Mouse (Mus musculus): ENCODE data around the gene Cox20. TPM values are rescaled to one million over a fixed set of nuclear protein-coding genes. Genes with fewer than 3 reads are reported as not detected.
A peak's percentile ranks its signal among the peaks of the same experiment; 100 is the strongest.

The Cox20 gene
- polyA plus RNA-seq, 1 experiment, result 62.8 TPM

- H3K27ac ChIP-seq (ENCODE audit: insufficient read depth, low read length), result no peak overlapping the region
- no peak overlapping the region for H3K4me3 ChIP-seq (ENCODE audit: insufficient read depth, low read length)
- TF ChIP-seq POLR2A (IDR thresholded peaks at IDR 0.05; ENCODE audit: extremely low read depth, insufficient read depth, low read length) (no peak), CTCF (IDR thresholded peaks at IDR 0.05; ENCODE audit: extremely low read depth, insufficient read depth, low read length) (no peak)
- peaks cover 1% of the 10 kb centered on the region; the same call in 1 of the 2 replicates for H3K4me1 ChIP-seq (ENCODE audit: control insufficient read depth, insufficient read depth, low read length)
Observed at GRCm38 (mm10) chr1:178329946-178330345, 11.0 kb downstream of the Cox20 start.

- TF ChIP-seq POLR2A (IDR thresholded peaks at IDR 0.05; ENCODE audit: extremely low read depth, insufficient read depth, low read length) (no peak), CTCF (IDR thresholded peaks at IDR 0.05; ENCODE audit: extremely low read depth, insufficient read depth, low read length) (no peak)
- Histone ChIP-seq H3K27ac (ENCODE audit: insufficient read depth, low read length) (no peak overlapping the region), H3K4me3 (ENCODE audit: insufficient read depth, low read length) (peak overlapping the region; percentile 97), H3K4me1 (ENCODE audit: control insufficient read depth, insufficient read depth, low read length) (peaks cover 1% of the 10 kb centered on the region; the same call in 1 of the 2 replicates)
Observed at GRCm38 (mm10) chr1:178335860-178336261, 16.9 kb downstream of the Cox20 start.

DNA sequence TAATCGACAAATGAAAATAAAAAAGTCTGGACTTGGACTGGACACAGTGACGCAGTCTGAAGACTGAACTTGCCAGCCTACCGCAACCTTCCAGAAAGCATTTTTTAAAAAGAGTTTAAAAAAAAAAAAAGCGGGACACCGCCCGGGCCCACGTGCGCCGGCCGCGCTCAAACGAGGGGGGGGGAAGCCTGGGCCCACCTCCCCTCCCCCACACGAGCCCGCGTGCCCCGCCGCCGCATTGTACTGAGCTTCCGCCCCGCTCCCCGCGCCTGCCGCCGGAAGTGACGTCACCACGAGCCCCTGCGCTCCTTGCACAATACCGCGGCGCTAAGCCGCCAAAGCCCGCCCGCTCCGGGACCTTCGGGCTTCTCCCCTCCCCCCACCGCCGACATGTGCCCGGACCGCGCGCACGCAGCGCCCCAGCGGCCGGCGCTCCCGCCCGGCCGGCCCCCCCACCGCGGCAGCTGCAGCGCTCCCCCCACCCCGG is 17.4 kb downstream of the Cox20 start:
- Histone ChIP-seq H3K27ac (ENCODE audit: insufficient read depth, low read length) (no peak overlapping the region), H3K4me1 (ENCODE audit: control insufficient read depth, insufficient read depth, low read length) (peaks cover 1% of the 10 kb centered on the region; the same call in 1 of the 2 replicates)
- TF ChIP-seq CTCF (IDR thresholded peaks at IDR 0.05; ENCODE audit: extremely low read depth, insufficient read depth, low read length) (no peak), POLR2A (IDR thresholded peaks at IDR 0.05; ENCODE audit: extremely low read depth, insufficient read depth, low read length) (no peak)

GRCm38 (mm10) chr1:178336777-178337481 is 18.0 kb downstream of the Cox20 start:
- H3K27ac ChIP-seq (ENCODE audit: insufficient read depth, low read length), result peak overlapping the region; percentile 100
- TF ChIP-seq CTCF (IDR thresholded peaks at IDR 0.05; ENCODE audit: extremely low read depth, insufficient read depth, low read length), result no peak
- TF ChIP-seq POLR2A (IDR thresholded peaks at IDR 0.05; ENCODE audit: extremely low read depth, insufficient read depth, low read length), result no peak
- H3K4me3 ChIP-seq (ENCODE audit: insufficient read depth, low read length), result peak overlapping the region; percentile 97
- peaks cover 1% of the 10 kb centered on the region; the same call in 1 of the 2 replicates for H3K4me1 ChIP-seq (ENCODE audit: control insufficient read depth, insufficient read depth, low read length)

More for the DNA sequence above, 17.4 kb downstream of the Cox20 start:
- H3K4me3 ChIP-seq (ENCODE audit: insufficient read depth, low read length), result peak overlapping the region; percentile 97

- no peaks in the 10 kb centered on the region; the same call in 1 of the 2 replicates for H3K4me1 ChIP-seq (ENCODE audit: control insufficient read depth, insufficient read depth, low read length)
- TF ChIP-seq POLR2A (IDR thresholded peaks at IDR 0.05; ENCODE audit: extremely low read depth, insufficient read depth, low read length) (peak; percentile 97), CTCF (IDR thresholded peaks at IDR 0.05; ENCODE audit: extremely low read depth, insufficient read depth, low read length) (no peak)
- H3K27ac ChIP-seq (ENCODE audit: insufficient read depth, low read length), result peak within 1 kb of the TSS; percentile 100
- H3K4me3 ChIP-seq (ENCODE audit: insufficient read depth, low read length), result peak within 1 kb of the TSS; percentile 97
Observed at GRCm38 (mm10) chr1:178337551-178338317, 18.8 kb downstream of the Cox20 start, which contains the start of gene Hnrnpu. Gene Hnrnpu, minus strand, starts transcription at chr1:178337797.

DNA sequence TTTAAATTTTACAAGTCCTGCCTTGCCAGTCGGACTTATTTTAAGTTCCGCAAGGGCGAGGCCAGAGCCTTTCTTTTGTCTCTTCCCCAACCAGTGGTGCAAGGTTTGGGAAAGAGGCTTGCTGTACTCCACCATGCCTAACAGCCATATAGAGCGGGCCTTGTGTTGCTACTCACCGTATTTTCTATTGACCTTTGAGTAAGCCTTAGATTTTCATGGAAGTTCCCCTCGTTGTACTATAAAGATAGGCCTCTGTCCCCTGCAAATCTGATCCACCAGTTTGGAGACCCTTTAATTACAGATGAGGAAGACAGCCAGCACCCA is 19.4 kb downstream of the Cox20 start:
- Histone ChIP-seq H3K27ac (ENCODE audit: insufficient read depth, low read length) (peak overlapping the region; percentile 99), H3K4me1 (ENCODE audit: control insufficient read depth, insufficient read depth, low read length) (no peaks in the 10 kb centered on the region; the same call in 1 of the 2 replicates), H3K4me3 (ENCODE audit: insufficient read depth, low read length) (peak overlapping the region; percentile 97)
- TF ChIP-seq POLR2A (IDR thresholded peaks at IDR 0.05; ENCODE audit: extremely low read depth, insufficient read depth, low read length), result no peak
- TF ChIP-seq CTCF (IDR thresholded peaks at IDR 0.05; ENCODE audit: extremely low read depth, insufficient read depth, low read length), result no peak

DNA sequence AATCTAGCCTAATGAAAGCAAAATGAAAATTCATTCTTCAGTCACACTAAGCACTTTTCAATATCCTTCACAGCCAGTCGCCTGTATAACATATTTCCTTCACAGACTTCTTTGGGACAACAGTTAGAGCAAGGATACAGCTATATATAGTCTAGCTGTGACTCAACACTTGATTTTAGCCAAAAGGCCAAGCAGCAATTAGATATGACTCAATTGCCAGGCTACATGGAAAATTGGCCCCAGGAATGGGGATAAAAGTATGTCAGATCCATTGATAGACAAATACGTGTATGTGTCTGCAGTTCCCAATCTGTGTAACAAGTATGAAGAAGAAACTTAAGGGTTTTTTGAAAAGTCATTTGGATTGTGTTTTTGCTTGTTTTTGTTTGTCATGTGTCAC is 21.3 kb downstream of the Cox20 start:
- TF ChIP-seq POLR2A (IDR thresholded peaks at IDR 0.05; ENCODE audit: extremely low read depth, insufficient read depth, low read length), result no peak
- TF ChIP-seq CTCF (IDR thresholded peaks at IDR 0.05; ENCODE audit: extremely low read depth, insufficient read depth, low read length), result no peak
- H3K4me3 ChIP-seq (ENCODE audit: insufficient read depth, low read length), result no peak overlapping the region
- no peaks in the 10 kb centered on the region; the same call in 1 of the 2 replicates for H3K4me1 ChIP-seq (ENCODE audit: control insufficient read depth, insufficient read depth, low read length)
- no peak overlapping the region for H3K27ac ChIP-seq (ENCODE audit: insufficient read depth, low read length)

GRCm38 (mm10) chr1:178341435-178341834 is 22.5 kb downstream of the Cox20 start:
- H3K27ac ChIP-seq (ENCODE audit: insufficient read depth, low read length), result no peak overlapping the region

GRCm38 (mm10) chr1:178342063-178342462 is 23.1 kb downstream of the Cox20 start:
- H3K4me3 ChIP-seq (ENCODE audit: insufficient read depth, low read length), result no peak overlapping the region

More at GRCm38 (mm10) chr1:178341435-178341834, 22.5 kb downstream of the Cox20 start:
- no peak for TF ChIP-seq POLR2A (IDR thresholded peaks at IDR 0.05; ENCODE audit: extremely low read depth, insufficient read depth, low read length)
- no peak for TF ChIP-seq CTCF (IDR thresholded peaks at IDR 0.05; ENCODE audit: extremely low read depth, insufficient read depth, low read length)
- no peaks in the 10 kb centered on the region for H3K4me1 ChIP-seq (ENCODE audit: control insufficient read depth, insufficient read depth, low read length)
- no peak overlapping the region for H3K4me3 ChIP-seq (ENCODE audit: insufficient read depth, low read length)

More at GRCm38 (mm10) chr1:178342063-178342462, 23.1 kb downstream of the Cox20 start:
- Histone ChIP-seq H3K27ac (ENCODE audit: insufficient read depth, low read length) (no peak overlapping the region), H3K4me1 (ENCODE audit: control insufficient read depth, insufficient read depth, low read length) (no peaks in the 10 kb centered on the region)
- TF ChIP-seq CTCF (IDR thresholded peaks at IDR 0.05; ENCODE audit: extremely low read depth, insufficient read depth, low read length) (no peak), POLR2A (IDR thresholded peaks at IDR 0.05; ENCODE audit: extremely low read depth, insufficient read depth, low read length) (no peak)
